Mouse (Mus musculus) midbrain, embryonic 13.5 days (tissue): ENCODE measurements around the gene Zfp942. TPM values are rescaled to one million over a fixed set of nuclear protein-coding genes. Genes with fewer than 3 reads are reported as not detected.
"Not testable (repeated sequence)": the region's sequence is repeated elsewhere in the genome, so short reads cannot be mapped to it uniquely, and the experiment has no call there.

Experiments used
- ATAC-seq: fragments of 200-750 bp; cut with Nextera tagmentation; 2 replicates; pipeline ENCODE4 v1.8.0; 2017; ENCODE audit warnings: mild to moderate bottlenecking, moderate TSS enrichment, moderate library complexity
- H3K27ac ChIP-seq: fragments of 300-500 bp; sonication (generic); 2 replicates; pipeline ENCODE4 v1.5.1; 2015; ENCODE audit warnings: inconsistent platforms, mild to moderate bottlenecking, moderate library complexity
- H3K27me3 ChIP-seq: fragments of 300-500 bp; sonication (generic); 2 replicates; pipeline ENCODE4 v1.6.1; 2015; ENCODE audit warnings: mild to moderate bottlenecking, inconsistent platforms
- H3K36me3 ChIP-seq: fragments of 300-500 bp; sonication (generic); 2 replicates; pipeline ENCODE4 v1.6.1; 2015; ENCODE audit warnings: mild to moderate bottlenecking, inconsistent platforms
- H3K4me1 ChIP-seq: fragments of 300-500 bp; sonication (generic); replicated peaks from 2 replicates; pipeline ENCODE4 v1.6.1; 2015; ENCODE audit warnings: inconsistent platforms
- H3K4me2 ChIP-seq: fragments of 300-500 bp; sonication (generic); replicated peaks from 2 replicates; pipeline ENCODE4 v1.6.1; 2015; ENCODE audit warnings: moderate library complexity, mild to moderate bottlenecking, inconsistent platforms
- H3K4me3 ChIP-seq: fragments of 300-500 bp; sonication (generic); replicated peaks from 2 replicates; pipeline ENCODE4 v1.5.1; 2015; ENCODE audit warnings: mild to moderate bottlenecking, inconsistent platforms
- H3K9ac ChIP-seq: fragments of 300-500 bp; sonication (generic); replicated peaks from 2 replicates; pipeline ENCODE4 v1.6.1; 2015; ENCODE audit warnings: mild to moderate bottlenecking, inconsistent platforms
- H3K9me3 ChIP-seq: fragments of 300-500 bp; sonication (generic); 2 replicates; pipeline ENCODE4 v1.6.1; 2016; ENCODE audit warnings: mild to moderate bottlenecking, inconsistent platforms
- WGBS: fragments of 180-500 bp; shearing (Covaris S2); methylation state at CpG from one replicate; pipeline ENCODE4 v1.1.7; 2015; 5-methylcytosine and 5-hydroxymethylcytosine counted together
- polyA plus RNA-seq: library from polyadenylated mRNA; unstranded; fragments of >200 nt; fragmentation: Nextera tagmentation; extraction: Ambion mirVana; gene quantifications from 2 replicates; pipeline ENCODE4 v1.2.1, GENCODE M21; 2015

Zfp942 gene
- polyA plus RNA-seq, result 20.9 and 21.5 TPM in 2 replicates

DNA sequence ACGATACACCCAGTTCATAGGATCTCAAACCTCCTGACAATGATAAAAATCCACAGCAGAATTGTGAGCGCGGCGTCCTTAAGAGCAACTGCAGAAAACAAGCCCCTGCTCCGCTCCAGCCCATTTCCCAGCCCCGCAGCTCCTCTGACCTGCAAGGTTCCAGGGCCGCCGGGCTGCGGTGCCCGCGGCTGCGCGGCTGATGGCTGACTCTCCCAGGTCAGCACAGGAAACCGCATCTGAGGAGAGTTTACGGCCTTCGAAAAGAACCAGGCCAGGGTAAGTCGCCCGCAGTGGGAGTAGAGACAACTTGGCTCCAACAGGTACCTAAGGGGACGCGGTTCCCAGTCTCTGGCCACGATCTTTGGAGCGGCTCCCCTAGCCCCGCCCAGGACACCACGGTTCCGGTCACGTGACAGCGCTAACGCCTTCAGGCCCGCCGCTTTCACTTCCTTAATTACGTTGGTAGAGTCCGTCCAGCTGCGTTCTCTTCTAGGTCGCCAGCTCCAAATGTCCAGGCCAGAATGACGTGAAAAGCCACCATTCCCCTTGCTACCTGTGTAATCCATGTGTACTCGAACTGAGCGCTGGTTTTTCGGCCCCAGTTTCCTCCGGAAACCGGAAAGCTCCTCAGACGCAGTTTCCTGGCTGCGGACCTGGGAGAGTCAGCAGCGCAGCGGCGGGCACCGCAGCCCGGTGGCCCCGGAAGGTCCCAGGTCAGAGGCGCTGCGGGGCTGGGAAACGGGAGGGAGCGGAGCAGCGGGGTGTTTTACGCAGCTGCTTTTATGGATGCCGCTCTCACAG is at the start of gene Zfp942, which contains the start of gene Zfp943:
TSS of gene Zfp942 (minus strand) at position 358 of the 801 bp plus-strand sequence.
TSS of gene Zfp943 (plus strand) at position 446 of the 801 bp plus-strand sequence.
- WGBS, result under 1% methylated on average over 43 of the region's 55 CpGs
- Histone ChIP-seq H3K4me3 (peak within 1 kb of the TSS; percentile 62), H3K4me1 (peaks cover 29% of the 10 kb centered on the region), H3K27ac (peak within 1 kb of the TSS; percentile 89), H3K4me2 (peak within 1 kb of the TSS; percentile 62), H3K9ac (peak within 1 kb of the TSS; percentile 81)
- ATAC-seq, result peak; percentile 98
- H3K9me3 ChIP-seq, H3K27me3 ChIP-seq, H3K36me3 ChIP-seq: not testable (repeated sequence)

- Histone ChIP-seq H3K4me1 (peaks cover 29% of the 10 kb centered on the region), H3K4me2 (peak overlapping the region; percentile 62), H3K9me3 (peaks cover 4% of the 10 kb centered on the region; the same call in 1 of the 2 replicates), H3K27ac (no peak overlapping the region), H3K36me3 (peaks cover 15% of the 10 kb centered on the region), H3K27me3 (no peaks in the 10 kb centered on the region), H3K4me3 (peak overlapping the region; percentile 62), H3K9ac (peak overlapping the region; percentile 39; the same call in 1 of the 2 replicates)
- ATAC-seq, result no peak
- 54% methylated on average over 4 of the region's 4 CpGs for WGBS
Observed at GRCm38 (mm10) chr17:21963302-21963701, 1.0 kb upstream of the Zfp942 start.

DNA sequence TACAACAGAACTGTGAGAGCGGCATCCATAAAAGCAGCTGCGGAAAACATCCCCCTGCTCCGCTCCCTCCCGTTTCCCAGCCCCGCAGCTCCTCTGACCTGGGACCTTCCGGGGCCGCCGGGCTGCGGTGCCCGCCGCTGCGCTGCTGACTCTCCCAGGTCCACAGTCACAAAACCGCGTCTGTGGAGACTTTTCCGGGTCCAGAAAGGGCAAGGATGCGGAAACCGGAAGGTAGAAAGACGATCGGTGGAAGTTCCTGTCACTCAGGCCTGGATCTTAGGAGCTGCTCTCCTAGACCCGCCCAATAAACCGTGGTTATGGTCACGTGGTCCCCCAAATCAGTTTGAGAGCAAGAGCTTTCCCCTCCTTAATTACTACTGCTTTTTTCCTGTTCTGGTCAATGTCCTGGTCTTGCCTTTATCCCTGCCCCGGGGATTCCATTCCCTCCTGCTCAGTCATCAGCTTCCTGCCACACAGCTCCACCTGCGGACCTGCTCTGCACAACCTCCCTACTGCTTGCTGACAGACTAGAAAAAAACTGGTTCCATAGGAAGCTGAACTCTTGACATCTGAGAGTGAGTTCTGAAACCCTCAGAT is 52.7 kb downstream of the Zfp942 start, which contains the start of gene Zfp995:
TSS of gene Zfp995 (minus strand) at position 471 of the 597 bp plus-strand sequence.
- H3K9me3 ChIP-seq, H3K4me1 ChIP-seq, H3K27me3 ChIP-seq: not testable (repeated sequence)
- peak; percentile 99 for ATAC-seq
- Histone ChIP-seq H3K4me2 (peak within 1 kb of the TSS; percentile 80), H3K36me3 (0 out of 2 replicates have a peak, but pooled peaks cover 12% of the 10 kb centered on the region), H3K4me3 (peak within 1 kb of the TSS; percentile 77), H3K9ac (peak within 1 kb of the TSS; percentile 83), H3K27ac (peak within 1 kb of the TSS; percentile 47; the same call in 1 of the 2 replicates)
- under 1% methylated on average over 24 of the region's 24 CpGs for WGBS

GRCm38 (mm10) chr17:21909039-21909438 is 53.2 kb downstream of the Zfp942 start:
- no peaks in the 10 kb centered on the region for H3K27me3 ChIP-seq
- H3K4me1 ChIP-seq, result 0 out of 2 replicates have a peak, but pooled peaks cover 6% of the 10 kb centered on the region
- H3K4me3 ChIP-seq, result peak overlapping the region; percentile 77
- H3K9me3 ChIP-seq, result no peaks in the 10 kb centered on the region
- 5% methylated on average over 3 of the region's 3 CpGs for WGBS
- H3K9ac ChIP-seq, result peak overlapping the region; percentile 83
- peak; percentile 83 for ATAC-seq
- no peak overlapping the region for H3K27ac ChIP-seq
- H3K36me3 ChIP-seq, result peaks cover 12% of the 10 kb centered on the region; the same call in 1 of the 2 replicates
- H3K4me2 ChIP-seq, result peak overlapping the region; percentile 80

Other genes with a start within 250 kb of the Zfp942 start
- 11.4 and 13.3 TPM in 2 replicates for gene Zfp229, start 231.7 kb downstream of the Zfp942 start, polyA plus RNA-seq
- gene Zfp820, start 116.7 kb downstream of the Zfp942 start, polyA plus RNA-seq, result 2.8 and 3.1 TPM in 2 replicates
- gene Zfp995, start 52.5 kb downstream of the Zfp942 start, polyA plus RNA-seq, result 11.8 and 12.0 TPM in 2 replicates
- gene Zfp943, start 88 bp upstream of the Zfp942 start, polyA plus RNA-seq, result 20.7 and 22.3 TPM in 2 replicates
- 1.4 and 2.1 TPM in 2 replicates for gene Zfp947, start 203.7 kb upstream of the Zfp942 start, polyA plus RNA-seq